Mouse (Mus musculus) thymus, postnatal 4 days (tissue): Measurements from ENCODE around the gene Gm9817.
"Not testable (repeated sequence)": the region's sequence is repeated elsewhere in the genome, so short reads cannot be mapped to it uniquely, and the experiment has no call there.

Experiments used
- DNase-seq: peaks from one replicate; pipeline ENCODE4 v3.0.0; 2021

Gene Gm9817

GRCm38 (mm10) chr13:45078392-45078791 lies at the start of gene Gm9817:
Gene Gm9817 (plus strand): TSS chr13:45078692.
- not testable (repeated sequence) for DNase-seq

GRCm38 (mm10) chr13:45029791-45030190 lies 48.7 kb upstream of the Gm9817 start:
- DNase-seq, result no peak

- DNase-seq, result peak; percentile 94
Observed at GRCm38 (mm10) chr13:45030830-45031229, 47.7 kb upstream of the Gm9817 start.

GRCm38 (mm10) chr13:45031314-45031713 lies 47.2 kb upstream of the Gm9817 start:
- DNase-seq, result no peak

- DNase-seq, result peak; percentile 25
Observed at GRCm38 (mm10) chr13:45031748-45032147, 46.7 kb upstream of the Gm9817 start.

GRCm38 (mm10) chr13:45032484-45032883 lies 46.0 kb upstream of the Gm9817 start:
- DNase-seq, result no peak

GRCm38 (mm10) chr13:45033360-45033759 lies 45.1 kb upstream of the Gm9817 start:
- DNase-seq, result no peak

- DNase-seq, result no peak
Observed at GRCm38 (mm10) chr13:45034759-45035158, 43.7 kb upstream of the Gm9817 start.

- no peak for DNase-seq
Observed at GRCm38 (mm10) chr13:45036417-45036816, 42.1 kb upstream of the Gm9817 start.

- no peak for DNase-seq
Observed at GRCm38 (mm10) chr13:45040195-45040594, 38.3 kb upstream of the Gm9817 start.

GRCm38 (mm10) chr13:45040741-45041140 lies 37.8 kb upstream of the Gm9817 start:
- no peak for DNase-seq

- DNase-seq, result no peak
Observed at GRCm38 (mm10) chr13:45043466-45043865, 35.0 kb upstream of the Gm9817 start.

GRCm38 (mm10) chr13:45049261-45050020 lies 29.1 kb upstream of the Gm9817 start:
- DNase-seq, result no peak

GRCm38 (mm10) chr13:45052805-45053204 lies 25.7 kb upstream of the Gm9817 start:
- DNase-seq, result no peak

GRCm38 (mm10) chr13:45053843-45054242 lies 24.6 kb upstream of the Gm9817 start:
- no peak for DNase-seq

GRCm38 (mm10) chr13:45059206-45059605 lies 19.3 kb upstream of the Gm9817 start:
- no peak for DNase-seq

- no peak for DNase-seq
Observed at GRCm38 (mm10) chr13:45063146-45063545, 15.3 kb upstream of the Gm9817 start.

- DNase-seq, result no peak
Observed at GRCm38 (mm10) chr13:45064951-45065350, 13.5 kb upstream of the Gm9817 start.

- DNase-seq, result no peak
Observed at GRCm38 (mm10) chr13:45070366-45070765, 8.1 kb upstream of the Gm9817 start.

GRCm38 (mm10) chr13:45075012-45075411 lies 3.5 kb upstream of the Gm9817 start:
- DNase-seq, result no peak

- no peak for DNase-seq
Observed at GRCm38 (mm10) chr13:45075715-45076114, 2.8 kb upstream of the Gm9817 start.

- no peak for DNase-seq
Observed at GRCm38 (mm10) chr13:45080771-45081170, 2.3 kb downstream of the Gm9817 start.

GRCm38 (mm10) chr13:45083696-45084095 lies 5.2 kb downstream of the Gm9817 start:
- no peak for DNase-seq

GRCm38 (mm10) chr13:45088796-45089221 lies 10.3 kb downstream of the Gm9817 start:
- no peak for DNase-seq

GRCm38 (mm10) chr13:45089846-45090245 lies 11.4 kb downstream of the Gm9817 start:
- DNase-seq, result no peak
